Mouse (Mus musculus): ENCODE results near the gene Hspa1l.
"Not testable (repeated sequence)": the region's sequence is repeated elsewhere in the genome, so short reads cannot be mapped to it uniquely, and the experiment has no call there.

Gene Hspa1l

GRCm38 (mm10) chr17:35003022-35003838 lies 30.7 kb downstream of the Hspa1l start:
- DNase-seq (ENCODE audit: low spot score) = no peak

DNA sequence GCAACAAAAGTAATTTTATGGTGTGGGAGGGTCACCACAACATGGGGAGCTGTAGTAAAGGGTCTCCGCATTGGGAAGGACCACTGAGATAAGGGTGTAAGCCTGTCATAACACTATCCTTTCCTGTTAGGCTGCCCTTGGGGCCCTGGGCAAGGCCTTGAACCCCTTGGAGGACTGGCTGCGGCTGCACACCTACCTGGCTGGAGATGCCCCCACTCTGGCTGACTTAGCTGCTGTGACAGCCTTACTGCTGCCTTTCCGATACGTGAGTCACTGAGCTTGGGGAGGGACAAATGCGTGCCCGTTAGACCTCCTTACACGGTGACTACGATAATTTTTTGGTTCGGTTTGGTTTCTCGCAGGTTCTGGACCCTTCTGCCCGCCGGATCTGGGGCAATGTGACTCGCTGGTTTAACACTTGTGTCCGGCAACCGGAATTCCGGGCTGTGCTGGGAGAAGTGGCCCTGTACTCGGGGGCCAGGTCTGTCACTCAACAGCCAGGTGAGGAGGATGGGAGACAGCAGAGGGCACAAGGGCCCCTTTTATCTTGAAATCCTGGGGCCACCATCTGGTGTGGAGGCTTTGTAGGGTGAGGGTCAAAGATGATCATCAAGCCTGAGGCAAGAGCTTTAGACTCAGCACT lies 31.7 kb downstream of the Hspa1l start:
- no peak for DNase-seq (ENCODE audit: low spot score)

- no peak for DNase-seq (ENCODE audit: low spot score)
Measured at GRCm38 (mm10) chr17:35005158-35005557, 32.7 kb downstream of the Hspa1l start.

DNA sequence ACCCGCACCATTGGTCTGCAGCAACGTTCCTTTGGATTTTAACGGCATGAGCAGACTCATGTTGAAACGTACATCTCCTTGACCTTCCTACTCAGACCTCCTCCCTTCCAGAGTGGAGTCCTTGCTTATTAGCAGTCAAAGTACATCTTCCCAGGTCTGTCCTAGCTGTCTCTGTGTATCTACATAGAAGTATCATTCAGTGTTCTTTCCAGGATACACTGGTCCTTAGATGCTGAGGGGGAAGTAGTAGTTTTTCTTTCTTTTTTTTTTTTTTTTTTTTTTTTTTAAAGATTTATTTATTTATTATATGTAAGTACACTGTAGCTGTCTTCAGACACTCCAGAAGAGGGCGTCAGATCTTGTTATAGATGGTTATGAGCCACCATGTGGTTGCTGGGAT lies 33.4 kb downstream of the Hspa1l start:
- DNase-seq (ENCODE audit: low spot score) = not testable (repeated sequence)

GRCm38 (mm10) chr17:35007387-35007991 lies 35.0 kb downstream of the Hspa1l start:
- no peak for DNase-seq (ENCODE audit: low spot score)

DNA sequence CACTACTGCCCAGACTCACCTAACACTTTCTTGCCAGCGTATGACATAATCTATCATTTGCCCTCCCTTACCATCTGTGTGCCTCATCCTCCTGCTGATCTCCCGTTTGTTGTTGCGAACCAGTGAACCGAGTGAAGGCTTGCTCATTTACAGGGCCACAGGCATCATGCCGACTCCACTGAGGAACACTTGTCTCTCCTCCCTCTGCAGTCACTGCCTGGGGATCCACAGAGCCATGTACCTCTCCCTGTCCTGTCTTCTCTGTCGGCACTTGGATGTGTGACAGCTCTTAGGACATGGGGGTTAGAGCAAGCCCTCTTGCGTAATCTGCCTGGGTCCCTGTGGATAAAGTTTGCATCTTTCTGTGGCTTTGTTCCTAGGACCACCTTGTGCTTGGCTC lies 37.1 kb downstream of the Hspa1l start:
- no peak for DNase-seq (ENCODE audit: low spot score)

GRCm38 (mm10) chr17:35011440-35011839 lies 38.9 kb downstream of the Hspa1l start:
- DNase-seq (ENCODE audit: low spot score) = no peak

- DNase-seq (ENCODE audit: low spot score) = no peak
Measured at GRCm38 (mm10) chr17:35012430-35012829, 39.9 kb downstream of the Hspa1l start.

- DNase-seq (ENCODE audit: low spot score) = no peak
Measured at GRCm38 (mm10) chr17:35013221-35013620, 40.7 kb downstream of the Hspa1l start.

DNA sequence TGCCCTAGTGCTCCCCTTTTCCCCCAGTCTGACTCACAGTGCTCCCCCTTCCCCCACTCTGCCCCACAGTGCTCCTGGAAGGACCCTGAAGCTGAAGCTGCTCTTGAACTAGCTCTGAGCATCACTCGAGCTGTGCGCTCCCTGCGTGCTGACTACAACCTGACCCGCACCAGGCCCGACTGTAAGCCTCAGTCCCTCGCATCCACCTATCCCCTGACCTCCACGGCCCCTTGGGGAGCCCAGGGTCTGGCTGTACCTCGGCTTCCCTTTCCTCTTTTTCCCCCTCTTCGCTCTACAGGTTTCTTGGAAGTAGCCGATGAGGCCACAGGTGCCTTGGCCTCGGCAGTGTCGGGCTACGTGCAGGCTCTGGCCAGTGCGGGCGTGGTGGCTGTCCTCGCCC lies 42.8 kb downstream of the Hspa1l start:
- no peak for DNase-seq (ENCODE audit: low spot score)

- no peak for DNase-seq (ENCODE audit: low spot score)
Measured at GRCm38 (mm10) chr17:35016376-35016775, 43.9 kb downstream of the Hspa1l start, which contains the start of gene Vwa7. TSS of gene Vwa7 (plus strand) at chr17:35016579.

DNA sequence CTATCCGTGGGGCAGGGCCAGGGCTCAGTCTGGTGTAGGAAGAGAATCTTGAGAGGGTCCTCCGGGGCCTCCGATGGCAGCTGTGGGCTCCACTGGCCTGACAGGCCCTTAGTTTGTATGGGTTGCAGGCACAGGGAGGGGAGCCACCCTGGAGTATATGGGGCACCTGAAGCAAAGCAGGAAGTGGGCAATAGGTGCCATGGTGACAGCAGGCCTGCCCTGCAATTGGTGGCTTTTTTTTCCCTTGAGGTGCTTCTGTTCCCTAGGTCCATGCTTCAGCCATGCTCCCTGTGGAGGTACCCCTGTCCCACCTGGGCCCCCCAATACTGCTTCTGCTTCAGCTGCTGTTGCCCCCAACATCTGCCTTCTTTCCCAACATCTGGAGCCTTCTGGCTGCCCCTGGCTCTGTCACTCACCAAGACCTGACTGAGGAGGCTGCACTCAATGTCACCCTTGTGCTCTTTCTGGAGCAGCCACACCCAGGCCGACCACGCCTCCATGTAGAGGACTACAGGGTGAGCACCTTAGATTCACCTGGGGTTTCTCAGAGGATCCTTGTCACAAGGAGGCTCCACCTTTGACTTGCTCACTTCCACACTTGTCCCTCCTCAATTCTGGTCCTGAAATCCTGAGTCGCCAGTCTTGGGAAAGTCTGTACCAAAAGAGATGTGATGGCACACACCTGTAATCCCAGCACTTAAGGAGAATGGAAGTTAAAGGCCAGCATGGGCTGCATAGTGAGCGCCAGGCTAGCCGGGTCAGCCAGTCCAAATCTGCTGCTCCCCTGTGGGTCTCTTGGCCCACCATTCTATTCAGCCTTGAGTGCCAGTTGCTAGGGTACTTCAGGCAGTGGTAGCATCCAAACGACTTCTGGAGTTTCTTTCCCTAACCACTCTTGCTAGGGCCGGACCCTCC lies 44.5 kb downstream of the Hspa1l start:
- DNase-seq (ENCODE audit: low spot score) = no peak

DNA sequence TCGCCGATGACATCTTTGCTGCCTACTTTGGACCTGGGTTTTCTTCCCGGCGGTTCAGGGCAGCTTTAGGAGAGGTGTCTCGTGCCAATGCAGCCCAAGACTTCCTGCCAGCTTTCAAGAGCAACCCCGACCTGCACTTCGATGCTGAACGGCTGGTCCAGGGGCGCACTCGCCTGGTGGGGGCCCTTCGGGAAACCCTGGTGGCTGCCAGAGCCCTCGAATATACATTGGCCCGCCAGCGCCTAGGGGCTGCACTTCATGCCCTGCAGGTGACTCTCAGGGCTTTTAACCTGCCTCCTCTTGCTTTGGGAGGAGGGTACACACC lies 45.2 kb downstream of the Hspa1l start:
- no peak for DNase-seq (ENCODE audit: low spot score)

- no peak for DNase-seq (ENCODE audit: low spot score)
Measured at GRCm38 (mm10) chr17:35018171-35018570, 45.7 kb downstream of the Hspa1l start.

DNA sequence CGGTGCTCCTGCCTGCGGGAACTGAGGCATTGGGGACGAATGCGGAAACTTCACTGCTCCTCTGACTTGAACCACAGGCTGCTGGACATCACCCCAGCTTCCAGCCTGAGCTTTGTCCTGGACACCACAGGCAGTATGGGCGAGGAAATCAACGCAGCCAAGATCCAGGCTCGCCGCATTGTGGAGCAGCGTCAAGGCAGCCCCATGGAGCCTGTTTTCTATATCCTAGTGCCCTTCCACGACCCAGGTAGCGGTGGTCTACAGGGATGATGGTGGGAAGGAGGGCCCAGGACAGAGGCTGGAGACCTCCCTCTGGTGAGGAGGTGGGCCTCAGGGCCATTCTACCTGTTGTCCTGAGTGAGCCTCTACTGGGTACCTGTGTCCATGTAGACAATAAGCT lies 47.4 kb downstream of the Hspa1l start:
- DNase-seq (ENCODE audit: low spot score) = no peak

GRCm38 (mm10) chr17:35020551-35020950 lies 48.0 kb downstream of the Hspa1l start:
- DNase-seq (ENCODE audit: low spot score) = no peak

DNA sequence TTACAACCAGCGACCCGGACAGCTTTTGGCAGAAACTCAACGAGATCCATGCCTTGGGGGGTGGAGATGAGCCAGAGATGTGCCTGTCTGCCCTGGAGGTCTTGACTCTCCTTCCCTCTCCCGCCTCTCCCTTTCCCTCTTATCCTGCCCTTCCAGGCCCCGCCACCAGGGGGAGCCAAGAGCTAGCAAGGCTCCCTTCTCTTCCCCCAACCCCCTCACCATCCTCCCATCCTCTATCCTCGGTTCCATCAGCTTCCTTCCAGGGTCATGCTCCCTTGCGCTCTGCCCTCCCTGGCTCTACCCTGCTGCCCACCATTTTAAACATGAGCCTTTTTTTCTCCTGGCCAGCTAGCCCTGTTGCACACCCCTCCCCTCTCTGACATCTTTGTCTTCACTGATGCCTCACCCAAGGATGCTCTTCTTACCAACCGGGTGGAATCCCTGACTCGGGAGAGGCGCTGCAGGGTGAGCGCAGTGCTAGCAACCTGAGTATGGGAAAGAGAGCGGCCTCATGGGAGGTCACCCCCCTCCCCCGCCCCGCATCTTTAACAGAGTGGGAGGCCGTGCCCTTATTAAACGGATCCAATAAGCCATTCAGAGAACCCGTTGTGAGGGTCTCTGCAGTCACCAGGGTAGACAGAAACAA lies 48.8 kb downstream of the Hspa1l start:
- peak; percentile 87 for DNase-seq (ENCODE audit: low spot score)

DNA sequence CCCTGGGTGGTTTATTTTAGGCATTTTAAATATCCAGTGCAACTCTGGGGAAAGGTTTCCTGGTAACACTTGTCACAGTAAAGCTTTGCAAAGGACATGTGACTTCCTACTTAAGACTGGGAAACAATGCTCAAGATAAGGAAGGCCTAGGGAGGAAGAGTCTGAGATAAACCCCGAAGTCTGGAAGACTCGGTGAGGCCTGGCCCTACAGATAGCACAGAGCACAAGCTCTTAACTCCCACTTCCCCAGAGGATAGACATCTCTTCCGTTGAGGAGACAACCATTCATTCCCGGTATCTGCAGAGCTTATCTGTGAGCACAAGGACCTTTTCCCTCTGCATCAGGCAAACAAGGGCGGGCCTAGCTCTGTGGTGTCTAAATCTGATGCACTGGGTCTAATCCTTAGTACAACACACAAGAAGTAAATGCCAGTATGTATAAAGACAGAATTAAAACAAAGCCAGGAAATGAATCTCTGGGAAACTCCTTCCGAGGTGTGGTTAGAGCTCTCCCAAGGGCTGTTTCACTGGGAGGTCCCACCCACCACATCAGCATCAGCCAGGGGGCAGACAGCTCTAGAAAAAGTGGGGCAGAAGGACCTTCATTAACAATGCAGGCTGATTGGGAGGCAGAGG lies 49.5 kb downstream of the Hspa1l start:
- DNase-seq (ENCODE audit: low spot score) = no peak

- no peak for DNase-seq (ENCODE audit: low spot score)
Measured at GRCm38 (mm10) chr17:35022541-35023060, 50.1 kb downstream of the Hspa1l start.

DNA sequence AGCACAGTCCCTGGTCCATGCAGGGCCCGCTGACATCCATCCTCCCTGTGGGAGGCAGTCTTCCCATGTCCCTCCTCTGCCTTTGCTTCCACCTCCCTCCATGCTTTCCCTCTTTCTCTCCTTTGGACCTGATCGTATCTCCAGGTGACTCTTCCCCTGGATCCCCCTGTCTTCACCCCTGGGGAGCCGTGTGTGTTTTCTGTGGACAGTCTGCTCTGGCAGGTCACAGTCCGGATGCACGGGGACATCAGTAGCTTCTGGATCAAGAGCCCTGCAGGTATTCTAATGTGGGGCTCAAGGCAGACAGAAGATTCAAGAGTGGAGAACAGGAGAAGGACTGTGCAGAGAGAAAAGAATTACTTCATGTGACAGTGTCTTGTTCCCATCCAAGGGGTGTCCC lies 50.7 kb downstream of the Hspa1l start:
- DNase-seq (ENCODE audit: low spot score) = no peak

- DNase-seq (ENCODE audit: low spot score) = no peak
Measured at GRCm38 (mm10) chr17:35023756-35024155, 51.3 kb downstream of the Hspa1l start.
